Mouse (Mus musculus) hindbrain, embryonic 11.5 days (tissue): Measurements from ENCODE around the gene Olfml1. TPM values are rescaled to one million over a fixed set of nuclear protein-coding genes. Genes with fewer than 3 reads are reported as not detected.

Experiments
- ATAC-seq: fragments of 200-750 bp; cut with Nextera tagmentation; 2 replicates; pipeline ENCODE4 v1.8.0; 2017; ENCODE audit warnings: mild to moderate bottlenecking, moderate TSS enrichment, moderate library complexity; ENCODE audit not compliant: low FRiP score
- DNase-seq: peaks from one replicate; pipeline ENCODE4 v3.0.0-alpha.2; 2015; ENCODE audit warnings: low spot score
- H3K27ac ChIP-seq: fragments of 300-500 bp; sonication (generic); 2 replicates; pipeline ENCODE4 v1.5.1; 2014; ENCODE audit warnings: mild to moderate bottlenecking, low read depth, low read length
- H3K27me3 ChIP-seq: fragments of 300-500 bp; sonication (generic); 2 replicates; pipeline ENCODE4 v1.6.1; 2014; ENCODE audit warnings: mild to moderate bottlenecking, low read length, moderate library complexity, mixed read lengths; ENCODE audit not compliant: control insufficient read depth, insufficient read depth
- H3K36me3 ChIP-seq: fragments of 300-500 bp; sonication (generic); 2 replicates; pipeline ENCODE4 v1.6.1; 2014; ENCODE audit warnings: mild to moderate bottlenecking, low read length, moderate library complexity, mixed read lengths; ENCODE audit not compliant: control insufficient read depth, insufficient read depth
- H3K4me1 ChIP-seq: fragments of 300-500 bp; sonication (generic); replicated peaks from 2 replicates; pipeline ENCODE4 v1.6.1; 2014; ENCODE audit warnings: low read length, mixed read lengths; ENCODE audit not compliant: control insufficient read depth, insufficient read depth
- H3K4me2 ChIP-seq: fragments of 300-500 bp; sonication (generic); replicated peaks from 2 replicates; pipeline ENCODE4 v1.6.1; 2014; ENCODE audit warnings: mild to moderate bottlenecking, low read depth, low read length
- H3K4me3 ChIP-seq: fragments of 300-500 bp; sonication (generic); 2 replicates; pipeline ENCODE4 v1.5.1; 2014; ENCODE audit warnings: low read depth, low read length
- H3K9ac ChIP-seq: fragments of 300-500 bp; sonication (generic); 2 replicates; pipeline ENCODE4 v1.6.1; 2014; ENCODE audit warnings: low read depth, low read length
- H3K9me3 ChIP-seq: fragments of 300-500 bp; sonication (generic); 2 replicates; pipeline ENCODE4 v1.6.1; 2016; ENCODE audit warnings: low read length; ENCODE audit not compliant: control insufficient read depth
- WGBS: fragments of 180-500 bp; shearing (Covaris S2); extraction: QIAGEN DNeasy Blood & Tissue Kit; methylation state at CpG from one replicate; pipeline ENCODE4 v1.1.7; 2014; 5-methylcytosine and 5-hydroxymethylcytosine counted together
- polyA plus RNA-seq: library from polyadenylated mRNA; unstranded; fragments of >200 nt; fragmentation: Nextera tagmentation; extraction: Ambion mirVana; gene quantifications from 2 replicates; pipeline ENCODE4 v1.2.1, GENCODE M21; 2014

Olfml1 gene
- polyA plus RNA-seq, 1 experiment from 2014 or later, result 11.4 TPM

DNA sequence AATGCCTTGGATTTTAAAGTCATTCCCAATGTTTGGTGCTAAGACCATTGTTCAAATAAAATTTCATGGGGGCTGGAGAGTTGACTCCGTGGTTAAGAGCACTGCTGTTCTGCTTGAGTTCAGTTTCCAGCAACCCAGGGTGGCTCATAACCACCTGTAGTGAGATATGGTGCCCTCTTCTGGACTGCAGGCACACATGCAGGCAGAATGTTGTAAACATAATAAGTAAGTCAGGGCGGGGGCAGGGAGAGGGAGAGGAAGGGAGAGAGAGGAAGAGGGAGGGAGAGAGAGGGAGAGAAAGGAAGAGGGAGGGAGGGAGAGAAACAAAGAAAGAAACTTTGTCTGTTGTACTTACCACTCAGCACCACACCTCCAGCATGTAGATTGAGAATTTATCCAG, 6.6 kb downstream of the Olfml1 start:
- Histone ChIP-seq H3K9ac (no peak overlapping the region), H3K27ac (no peak overlapping the region), H3K4me1 (no peaks in the 10 kb centered on the region), H3K36me3 (no peaks in the 10 kb centered on the region), H3K27me3 (no peaks in the 10 kb centered on the region), H3K9me3 (no peaks in the 10 kb centered on the region), H3K4me2 (no peak overlapping the region), H3K4me3 (no peak overlapping the region)
- DNase-seq (no peak), ATAC-seq (no peak)
- WGBS, result 56% methylated on average over 2 of the region's 2 CpGs

DNA sequence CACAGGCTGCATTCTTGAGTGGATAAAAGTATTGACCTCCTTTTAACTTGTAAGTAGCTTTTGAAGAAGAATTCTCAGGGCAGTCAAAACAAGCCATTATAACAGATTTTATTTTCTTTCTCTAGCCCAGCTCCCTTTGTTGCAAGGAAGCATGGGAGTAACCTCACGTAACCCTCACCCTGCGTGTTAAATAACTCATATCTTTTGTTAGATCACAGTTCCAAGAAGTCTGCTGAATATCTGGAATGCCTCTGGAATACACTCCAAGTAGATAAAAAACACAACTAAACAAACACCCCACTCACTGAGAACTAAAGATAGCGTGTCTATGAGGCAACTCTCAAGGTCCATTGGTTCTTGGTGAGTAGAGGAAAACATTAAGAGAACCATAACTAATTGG, 7.0 kb downstream of the Olfml1 start:
- no peaks in the 10 kb centered on the region for H3K9me3 ChIP-seq
- no peaks in the 10 kb centered on the region for H3K4me1 ChIP-seq
- no peak overlapping the region for H3K4me2 ChIP-seq
- DNase-seq (no peak), ATAC-seq (no peak)
- no peak overlapping the region for H3K9ac ChIP-seq
- no peaks in the 10 kb centered on the region for H3K36me3 ChIP-seq
- WGBS, result 82% methylated on average over 3 of the region's 3 CpGs
- no peak overlapping the region for H3K27ac ChIP-seq
- H3K27me3 ChIP-seq, result no peaks in the 10 kb centered on the region
- H3K4me3 ChIP-seq, result no peak overlapping the region

DNA sequence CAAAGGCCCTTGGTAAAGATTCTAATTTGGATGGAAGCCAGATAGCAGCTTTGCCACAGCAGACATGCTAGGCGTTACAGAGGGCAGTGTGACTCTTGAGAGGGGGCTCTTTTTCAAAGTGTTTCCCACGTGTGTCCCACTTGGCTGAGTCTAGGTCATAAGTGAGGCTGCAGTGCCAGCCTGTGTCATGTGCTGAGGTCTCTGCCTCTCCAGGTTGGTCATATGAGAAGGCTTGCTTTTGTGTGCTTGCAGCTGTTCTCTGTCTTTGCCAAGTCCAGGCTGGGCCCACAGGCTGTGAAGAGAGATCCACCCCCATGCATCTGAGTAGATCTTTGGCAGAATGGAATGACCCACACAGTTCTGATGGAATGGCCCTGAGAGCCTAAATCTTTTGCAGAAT, 25.4 kb downstream of the Olfml1 start:
- Histone ChIP-seq H3K36me3 (no peaks in the 10 kb centered on the region), H3K4me1 (no peaks in the 10 kb centered on the region), H3K9ac (no peak overlapping the region), H3K9me3 (no peaks in the 10 kb centered on the region), H3K4me2 (no peak overlapping the region), H3K27ac (no peak overlapping the region), H3K4me3 (no peak overlapping the region), H3K27me3 (peaks cover 6% of the 10 kb centered on the region; the same call in 1 of the 2 replicates)
- no peak for DNase-seq
- ATAC-seq, result no peak
- WGBS, result 59% methylated on average over 2 of the region's 2 CpGs

- Histone ChIP-seq H3K27ac (no peak overlapping the region), H3K9me3 (no peaks in the 10 kb centered on the region), H3K4me3 (no peak overlapping the region), H3K4me2 (no peak overlapping the region; the same call in 1 of the 2 replicates), H3K27me3 (peaks cover 6% of the 10 kb centered on the region; the same call in 1 of the 2 replicates), H3K9ac (no peak overlapping the region), H3K36me3 (no peaks in the 10 kb centered on the region), H3K4me1 (no peaks in the 10 kb centered on the region)
- no peak for DNase-seq
- 30% methylated on average over 7 of the region's 7 CpGs for WGBS
- ATAC-seq, result no peak
These were observed 26.7 kb downstream of the Olfml1 start for GRCm38 (mm10) chr7:107593904-107594303.

DNA sequence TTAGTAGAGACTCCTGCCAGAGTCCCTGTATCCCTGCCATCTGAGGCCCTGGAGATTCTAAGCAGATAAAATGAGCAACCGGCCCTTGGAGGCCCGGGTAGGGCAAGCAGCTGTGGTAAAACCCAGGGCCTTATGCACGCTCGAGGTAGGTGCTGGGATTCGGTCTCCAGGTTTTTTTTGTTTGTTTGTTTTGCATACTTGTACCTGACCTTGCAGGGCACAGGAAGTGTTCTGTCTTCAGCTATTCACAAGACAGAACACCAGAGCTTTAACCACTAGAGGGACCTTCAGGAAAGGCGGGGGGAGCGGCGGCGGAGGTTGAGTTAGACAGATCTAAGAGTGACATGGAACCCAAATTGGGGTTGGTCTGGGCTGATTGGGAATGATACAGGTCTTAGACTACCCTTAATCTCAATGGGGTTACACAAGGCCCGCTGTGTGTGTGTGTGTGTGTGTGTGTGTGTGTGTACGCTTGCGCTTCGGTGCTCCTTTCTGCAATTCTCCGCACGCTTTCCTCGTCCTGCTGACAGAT, 27.1 kb downstream of the Olfml1 start:
- H3K36me3 ChIP-seq, result no peaks in the 10 kb centered on the region
- H3K4me1 ChIP-seq, result no peaks in the 10 kb centered on the region
- H3K27ac ChIP-seq, result no peak overlapping the region
- H3K4me2 ChIP-seq, result peak overlapping the region; percentile 65
- H3K9me3 ChIP-seq, result no peaks in the 10 kb centered on the region
- H3K9ac ChIP-seq, result peak overlapping the region; percentile 8; the same call in 1 of the 2 replicates
- peaks cover 6% of the 10 kb centered on the region; the same call in 1 of the 2 replicates for H3K27me3 ChIP-seq
- H3K4me3 ChIP-seq, result peak overlapping the region; percentile 44
- DNase-seq (peak; percentile 65), ATAC-seq (peak; percentile 79)
- WGBS, result 3% methylated on average over 16 of the region's 16 CpGs

- H3K27me3 ChIP-seq, result peaks cover 6% of the 10 kb centered on the region; the same call in 1 of the 2 replicates
- H3K9me3 ChIP-seq, result no peaks in the 10 kb centered on the region
- no peaks in the 10 kb centered on the region for H3K36me3 ChIP-seq
- H3K4me2 ChIP-seq, result peak within 1 kb of the TSS; percentile 65
- H3K9ac ChIP-seq, result peak within 1 kb of the TSS; percentile 8
- H3K4me3 ChIP-seq, result peak within 1 kb of the TSS; percentile 44
- 3% methylated on average over 21 of the region's 24 CpGs for WGBS
- no peaks in the 10 kb centered on the region for H3K4me1 ChIP-seq
- ATAC-seq (peak; percentile 98), DNase-seq (peak; percentile 84)
- H3K27ac ChIP-seq, result no peak within 1 kb of the TSS
These were observed 27.7 kb downstream of the Olfml1 start, which contains the start of gene Ppfibp2 for GRCm38 (mm10) chr7:107594857-107595402. Ppfibp2 (plus strand) TSS chr7:107595207.

GRCm38 (mm10) chr7:107595426-107595825, 28.2 kb downstream of the Olfml1 start:
- no peaks in the 10 kb centered on the region for H3K9me3 ChIP-seq
- 14% methylated on average over 13 of the region's 13 CpGs for WGBS
- no peak for DNase-seq
- H3K9ac ChIP-seq, result no peak overlapping the region
- H3K36me3 ChIP-seq, result no peaks in the 10 kb centered on the region
- H3K27ac ChIP-seq, result no peak overlapping the region
- no peaks in the 10 kb centered on the region for H3K4me1 ChIP-seq
- ATAC-seq, result 0 out of 2 replicates have a peak, but pooled peaks have one; percentile 1
- peak overlapping the region; percentile 44 for H3K4me3 ChIP-seq
- H3K4me2 ChIP-seq, result peak overlapping the region; percentile 65
- peaks cover 6% of the 10 kb centered on the region; the same call in 1 of the 2 replicates for H3K27me3 ChIP-seq

DNA sequence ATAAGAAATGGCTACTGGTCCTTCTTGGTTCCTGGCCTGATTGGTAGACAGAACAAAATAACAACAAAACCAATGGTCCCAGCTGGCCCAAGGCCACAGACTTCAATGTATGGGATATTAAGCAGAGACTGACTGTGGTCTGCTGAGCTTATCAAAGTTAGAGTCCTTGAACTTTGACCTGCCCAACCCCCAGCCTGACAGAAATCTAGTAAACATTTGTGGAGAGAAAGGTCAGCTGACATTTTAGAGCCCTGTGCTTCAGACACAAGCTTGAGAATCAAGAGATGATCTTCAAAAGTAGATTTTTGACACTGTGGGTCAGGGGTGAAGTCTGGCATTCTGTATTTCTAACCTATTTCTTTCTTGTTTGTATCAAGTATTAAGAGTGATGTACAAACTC, 29.5 kb downstream of the Olfml1 start:
- H3K9ac ChIP-seq, result no peak overlapping the region
- no peaks in the 10 kb centered on the region for H3K9me3 ChIP-seq
- no peaks in the 10 kb centered on the region for H3K36me3 ChIP-seq
- H3K4me3 ChIP-seq, result no peak overlapping the region
- peaks cover 6% of the 10 kb centered on the region; the same call in 1 of the 2 replicates for H3K27me3 ChIP-seq
- H3K4me1 ChIP-seq, result no peaks in the 10 kb centered on the region
- DNase-seq, result no peak
- no peak for ATAC-seq
- H3K4me2 ChIP-seq, result no peak overlapping the region
- H3K27ac ChIP-seq, result no peak overlapping the region

DNA sequence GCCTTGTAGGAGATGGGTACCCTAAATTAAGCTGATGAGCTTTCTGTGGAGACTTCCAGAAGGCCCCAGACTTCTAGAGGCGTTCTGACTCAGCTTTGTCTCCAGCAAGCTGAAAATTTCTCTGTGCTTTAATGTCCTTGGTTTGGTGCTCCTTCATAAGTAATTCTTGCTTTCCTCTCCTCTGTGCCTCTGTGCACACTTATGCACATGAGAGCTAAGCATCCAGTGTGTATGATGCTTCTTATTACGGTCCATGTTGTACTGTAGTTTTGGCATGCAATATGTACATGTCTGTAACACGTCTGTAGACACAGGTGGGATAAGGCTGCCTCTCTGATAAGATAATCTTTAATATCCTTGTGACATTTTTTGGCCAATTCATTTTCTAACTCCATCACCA, 30.7 kb downstream of the Olfml1 start:
- Histone ChIP-seq H3K27me3 (peaks cover 6% of the 10 kb centered on the region; the same call in 1 of the 2 replicates), H3K4me1 (no peaks in the 10 kb centered on the region), H3K9me3 (no peaks in the 10 kb centered on the region), H3K9ac (no peak overlapping the region), H3K4me2 (no peak overlapping the region), H3K27ac (no peak overlapping the region), H3K36me3 (no peaks in the 10 kb centered on the region), H3K4me3 (no peak overlapping the region)
- DNase-seq (no peak), ATAC-seq (no peak)
- 92% methylated on average over 3 of the region's 3 CpGs for WGBS
